Mouse (Mus musculus) gastrocnemius, postnatal 14 days (tissue): ENCODE measurements at regions not wholly inside any gene's neighbourhood (a gene's known extent, or its start where the extent isn't known, plus 50 kb on each side); places are given as distances from the start of the nearest gene placed in this dataset.

Source experiments
- DNase-seq: peaks from one replicate; pipeline ENCODE4 v3.0.0; 2021; ENCODE audit warnings: mixed read lengths
- intact Hi-C: fragments of 180-260 bp; cut with DNase I; formaldehyde crosslinking; loops from one replicate; pipeline ENCODE4 v1.15.1; 2025; ENCODE audit warnings: low total_unique reads

DNA sequence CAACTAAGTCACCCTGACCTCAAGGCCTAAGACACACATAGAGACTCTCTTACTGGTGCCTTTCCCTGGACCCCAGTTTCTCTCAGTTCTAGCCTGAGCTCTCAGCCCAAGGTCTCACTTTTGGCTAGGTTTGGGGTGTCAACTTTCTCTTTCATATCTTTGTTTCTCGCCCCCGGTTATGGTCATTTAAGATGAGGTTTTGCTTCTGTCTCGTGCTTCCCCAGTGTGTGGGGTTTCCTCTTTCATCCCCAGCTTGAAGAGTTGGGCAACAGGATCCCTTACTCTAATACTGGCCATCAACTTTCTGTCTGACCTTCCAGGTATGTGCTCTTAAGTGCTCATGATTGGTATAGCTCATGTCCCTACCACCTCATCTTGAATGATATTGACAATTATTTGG lies 67.5 kb downstream of the Lmo4 start:
- DNase-seq = no peak
- intact Hi-C loops = no loop called here

GRCm38 (mm10) chr3:144136432-144136831 lies 68.6 kb downstream of the Lmo4 start:
- DNase-seq = no peak
- intact Hi-C loops = no loop called here

GRCm38 (mm10) chr3:144135646-144136045 lies 69.4 kb downstream of the Lmo4 start:
- intact Hi-C loops = no loop called here
- DNase-seq = no peak

DNA sequence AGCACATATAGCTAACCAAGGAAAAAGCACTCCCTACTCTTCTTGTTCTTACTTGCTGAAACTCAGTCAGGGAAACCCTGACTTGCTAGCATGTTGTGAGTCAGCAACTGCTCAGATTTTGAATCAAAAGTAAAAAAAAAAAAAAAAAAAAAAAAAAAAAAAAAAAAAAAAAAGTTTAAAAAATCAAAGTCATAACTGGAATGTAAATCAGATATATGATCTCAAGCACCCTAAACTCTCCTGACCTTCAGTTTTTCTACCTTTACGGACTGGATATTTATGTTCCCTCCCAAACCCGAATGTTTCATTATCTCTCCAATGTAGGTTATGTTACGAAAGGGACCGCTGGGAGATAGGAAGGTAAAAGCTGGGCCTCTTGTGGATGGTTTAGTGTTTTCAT lies 77.0 kb downstream of the Lmo4 start:
- no peak for DNase-seq
- intact Hi-C loops = no loop called here

- peak; percentile 8 for DNase-seq
Observed at GRCm38 (mm10) chr3:144124353-144124752, 80.7 kb downstream of the Lmo4 start.

GRCm38 (mm10) chr3:144123361-144124072 lies 81.5 kb downstream of the Lmo4 start:
- intact Hi-C loops = no loop called here
- DNase-seq = no peak

More at GRCm38 (mm10) chr3:144124353-144124752, 80.7 kb downstream of the Lmo4 start:
- intact Hi-C loops = no loop called here

DNA sequence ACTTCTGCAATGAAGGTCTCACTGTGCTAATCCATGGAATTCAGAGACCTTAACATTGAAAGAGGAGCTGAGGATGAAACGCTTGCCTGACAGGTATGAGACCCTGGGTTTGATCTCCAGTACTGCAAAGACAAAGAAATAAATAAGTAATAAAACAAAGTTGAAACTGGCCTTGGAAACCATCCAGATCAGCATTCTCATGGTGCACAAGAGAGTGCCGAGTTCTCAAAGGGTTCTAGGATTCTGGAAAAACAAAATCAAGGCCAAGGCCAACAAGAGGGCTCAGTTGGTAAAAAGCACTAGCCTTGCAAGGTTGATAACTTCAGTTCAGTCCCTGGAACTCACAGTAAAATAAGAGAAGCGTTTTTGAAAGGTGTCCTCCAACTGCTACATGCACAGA lies 85.9 kb downstream of the Lmo4 start:
- intact Hi-C loops = no loop called here

GRCm38 (mm10) chr3:144113672-144114645 lies 91.1 kb downstream of the Lmo4 start:
- no peak for DNase-seq
- intact Hi-C loops = no loop called here

More for the DNA sequence above, 85.9 kb downstream of the Lmo4 start:
- no peak for DNase-seq

- intact Hi-C loops = no loop called here
- DNase-seq = no peak
Observed at GRCm38 (mm10) chr3:144110331-144111080, 94.5 kb downstream of the Lmo4 start.

DNA sequence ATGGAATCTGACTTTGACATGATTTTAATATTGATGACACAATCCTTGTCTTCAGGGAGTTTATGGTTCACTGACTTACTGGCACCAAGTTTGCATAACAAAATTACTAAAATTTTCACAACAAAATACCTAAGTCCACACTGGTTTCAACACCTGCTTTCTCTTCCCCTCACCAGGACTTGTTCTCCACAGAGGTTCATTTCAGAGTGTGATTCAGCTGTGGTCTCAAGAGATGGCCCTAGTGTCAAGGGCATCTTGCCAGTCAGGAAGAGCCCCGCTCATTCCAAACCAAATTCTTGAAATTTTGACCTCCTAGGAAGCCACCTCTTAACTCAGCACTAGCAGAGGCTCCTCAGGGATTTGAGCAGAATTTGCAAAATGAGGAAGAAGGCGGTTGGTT lies 95.3 kb downstream of the Lmo4 start:
- intact Hi-C loops = no loop called here
- DNase-seq = no peak

GRCm38 (mm10) chr3:144108310-144108709 lies 96.7 kb downstream of the Lmo4 start:
- no peak for DNase-seq
- intact Hi-C loops = no loop called here

- DNase-seq = no peak
- intact Hi-C loops = no loop called here
Observed at GRCm38 (mm10) chr3:144107664-144108063, 97.4 kb downstream of the Lmo4 start.

- intact Hi-C loops = no loop called here
- DNase-seq = no peak
Observed at GRCm38 (mm10) chr3:144104366-144104765, 100.7 kb downstream of the Lmo4 start.

GRCm38 (mm10) chr3:144099444-144099843 lies 105.6 kb downstream of the Lmo4 start:
- no peak for DNase-seq
- intact Hi-C loops = no loop called here

DNA sequence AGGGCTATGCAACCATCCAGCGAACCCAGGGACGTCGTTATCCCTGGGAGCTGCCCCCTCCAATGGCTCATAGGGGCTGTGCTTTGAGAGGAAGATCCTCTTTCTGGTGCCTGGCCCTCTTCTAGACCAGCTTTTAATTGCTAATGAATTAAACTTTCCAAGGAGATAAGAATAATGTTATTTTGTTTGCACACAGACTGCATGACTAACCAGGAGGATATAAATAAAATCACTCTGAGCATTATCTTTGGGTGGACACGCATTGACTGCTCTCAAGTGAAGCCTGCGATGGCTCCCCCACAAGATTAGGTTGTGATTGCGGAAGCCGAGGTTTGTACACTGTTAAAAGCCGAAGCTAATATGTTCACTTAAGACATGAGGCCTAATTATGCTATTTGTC lies 106.3 kb downstream of the Lmo4 start:
- DNase-seq = no peak
- intact Hi-C loops = no loop called here

DNA sequence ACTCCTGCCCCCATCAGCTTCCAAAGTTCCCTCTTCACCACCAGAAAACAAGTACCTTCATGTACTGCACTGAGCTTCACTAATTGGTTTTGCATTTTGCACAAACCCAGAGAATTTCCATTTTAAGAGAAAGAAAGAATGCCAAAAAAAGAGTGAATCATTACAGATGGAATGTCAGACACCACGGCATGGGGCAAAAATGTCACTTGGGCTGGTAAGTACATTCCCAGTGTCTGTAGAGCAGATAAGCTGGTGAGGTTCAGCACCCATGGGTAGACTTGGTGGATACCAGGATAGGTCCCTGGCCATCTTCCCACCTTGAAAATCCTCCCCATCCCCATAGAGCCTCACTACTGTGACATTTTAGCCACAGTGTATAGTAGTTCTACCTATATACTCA lies 113.8 kb downstream of the Lmo4 start:
- intact Hi-C loops = no loop called here
- no peak for DNase-seq

DNA sequence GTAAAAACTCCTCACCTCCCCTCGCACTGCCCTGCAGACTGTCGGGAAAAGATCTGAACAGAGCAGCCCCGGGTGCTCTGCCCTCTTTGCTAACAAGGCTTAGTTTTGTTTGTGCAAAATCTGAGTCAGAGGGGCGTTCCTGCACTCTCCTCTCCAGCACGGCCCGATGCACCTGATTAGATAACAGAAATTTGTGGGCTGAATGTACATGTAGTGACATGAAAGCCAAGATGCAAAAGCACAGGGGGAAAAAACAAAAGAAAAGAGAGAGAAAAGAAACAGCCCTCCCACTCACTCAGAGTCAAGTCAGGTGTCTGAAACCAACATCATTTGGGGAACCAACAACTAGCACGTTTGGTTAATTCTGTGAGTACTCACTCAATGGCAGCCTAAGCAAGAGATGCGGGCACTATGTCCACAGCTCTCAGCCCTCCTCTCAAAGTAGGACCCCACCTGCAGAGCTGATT lies 115.2 kb downstream of the Lmo4 start:
- intact Hi-C loops = no loop called here
- no peak for DNase-seq

- no peak for DNase-seq
- intact Hi-C loops = no loop called here
Observed at GRCm38 (mm10) chr3:144088261-144088884, 116.6 kb downstream of the Lmo4 start.

GRCm38 (mm10) chr3:144087771-144088170 lies 117.2 kb downstream of the Lmo4 start:
- DNase-seq = no peak
- intact Hi-C loops = no loop called here
